Mouse (Mus musculus) mature B cell (primary cell): ENCODE data around the gene Vps13d.

Experiments used
- in situ Hi-C: fragments of 300-500 bp; cut with MboI; formaldehyde crosslinking; loops from 2 replicates; pipeline ENCODE4 v1.14.3; 2019

The Vps13d gene

DNA sequence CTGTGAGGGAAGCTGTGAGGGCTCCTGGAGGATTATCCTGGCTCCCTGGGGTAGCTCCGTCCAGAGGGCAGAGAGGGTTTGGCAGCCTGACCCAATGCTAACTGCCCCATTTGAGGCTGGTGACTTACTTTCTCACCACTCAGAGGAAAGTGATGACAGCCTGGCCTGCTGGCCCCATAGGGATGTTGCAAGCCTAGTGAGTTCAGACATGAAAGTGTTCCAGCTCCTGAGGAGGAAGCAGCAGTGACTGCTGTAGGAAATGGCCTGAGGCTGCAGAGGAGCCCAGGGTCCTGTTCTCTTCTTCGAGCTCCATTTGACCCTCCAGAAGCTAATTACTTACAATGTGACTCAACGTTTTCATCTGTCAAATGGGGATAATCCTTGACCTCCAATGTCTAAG lies 157.8 kb downstream of the Vps13d start:
- in situ Hi-C loops = no loop called here

DNA sequence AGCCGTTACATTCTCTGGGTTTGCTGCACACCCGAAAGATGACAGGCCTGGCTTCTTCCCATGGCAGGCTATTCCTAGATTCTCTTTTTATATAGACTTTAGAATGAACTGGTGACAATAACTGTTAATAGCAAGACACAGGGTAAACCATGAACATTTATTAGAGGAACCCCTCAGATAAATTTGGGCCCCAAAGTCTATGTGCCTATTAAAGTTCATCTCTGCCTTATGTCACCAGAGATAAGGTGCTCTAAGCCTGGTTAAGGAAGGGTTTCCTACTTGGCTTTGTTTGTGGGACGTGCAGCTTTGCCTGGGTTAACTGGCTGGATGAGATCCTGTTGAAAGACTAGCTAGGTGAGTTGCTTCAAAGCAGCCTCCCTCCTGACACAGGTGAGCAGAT lies 159.4 kb downstream of the Vps13d start:
- in situ Hi-C loops = no loop called here

DNA sequence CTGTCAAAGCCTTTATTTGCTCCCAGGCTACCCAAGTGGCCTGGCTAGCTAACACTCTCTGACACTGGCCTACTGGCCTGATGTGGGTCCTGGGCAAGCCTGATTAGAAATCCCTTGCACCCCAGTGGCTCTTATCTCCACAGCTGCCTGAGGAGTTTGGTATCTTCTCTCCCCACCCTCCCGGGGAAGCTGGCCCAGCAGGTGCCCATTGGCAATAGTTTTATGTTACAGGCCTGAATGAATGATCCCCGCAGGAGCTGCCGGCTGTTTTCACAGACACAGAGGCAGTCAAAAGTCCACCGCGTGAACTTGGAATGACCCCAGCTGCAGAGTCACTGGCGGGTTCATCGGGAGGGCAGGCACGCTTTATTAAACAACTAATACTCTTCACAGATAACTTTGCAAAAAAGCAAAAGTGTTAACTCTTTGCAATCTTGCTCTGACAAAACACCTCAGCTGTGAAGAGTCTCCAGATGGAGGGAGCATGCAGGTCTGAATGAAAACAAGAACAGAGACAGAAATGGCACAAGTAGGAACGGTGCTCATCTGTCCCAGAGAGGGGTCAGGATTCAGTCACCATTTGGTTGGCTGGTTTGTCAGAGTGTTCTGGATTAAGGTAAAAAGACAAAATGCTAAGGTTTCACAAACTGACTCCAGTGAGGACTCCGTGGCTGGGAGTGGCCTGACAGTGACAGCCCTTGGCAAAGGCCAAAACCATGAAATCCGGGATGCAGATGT lies 160.1 kb downstream of the Vps13d start:
- in situ Hi-C loops = no loop called here

DNA sequence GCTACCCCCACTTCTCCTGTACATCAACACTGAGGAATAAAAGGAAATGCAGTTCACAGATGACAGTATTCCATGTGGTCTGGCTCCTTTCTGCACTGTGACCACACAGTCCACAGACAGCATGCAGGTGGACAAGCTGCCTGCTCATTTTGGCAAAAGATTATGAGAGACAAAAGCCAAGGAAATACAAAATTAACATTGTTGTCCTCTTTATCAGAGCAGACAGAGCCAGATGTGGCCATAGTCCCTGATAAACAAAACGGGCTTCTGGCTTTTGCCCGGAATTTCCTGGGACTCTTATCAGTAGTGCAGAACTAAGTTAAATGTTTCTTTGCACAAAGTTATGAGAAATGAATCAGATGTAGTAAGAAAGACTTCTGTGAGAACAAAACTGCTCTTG lies 161.4 kb downstream of the Vps13d start:
- in situ Hi-C loops = no loop called here

DNA sequence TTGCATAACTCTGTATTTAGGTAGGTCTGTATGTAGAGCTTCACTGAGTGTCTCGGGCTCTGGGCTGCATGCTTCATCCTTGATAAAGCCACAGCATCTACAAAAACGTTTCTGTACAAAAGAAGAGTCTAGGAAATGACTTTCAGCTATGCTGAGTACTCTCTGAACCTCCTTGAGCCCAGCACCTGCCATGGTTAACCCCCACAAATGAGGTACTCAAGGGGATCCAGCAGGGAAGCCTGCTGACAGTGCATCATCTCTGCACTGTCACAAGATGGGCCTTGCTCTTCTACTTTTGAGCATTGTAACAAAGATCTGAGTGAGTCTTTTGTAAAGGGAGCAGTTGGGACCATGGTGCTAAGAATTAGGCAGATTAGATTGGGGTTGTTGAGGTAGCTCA lies 162.2 kb downstream of the Vps13d start:
- in situ Hi-C loops = no loop called here

DNA sequence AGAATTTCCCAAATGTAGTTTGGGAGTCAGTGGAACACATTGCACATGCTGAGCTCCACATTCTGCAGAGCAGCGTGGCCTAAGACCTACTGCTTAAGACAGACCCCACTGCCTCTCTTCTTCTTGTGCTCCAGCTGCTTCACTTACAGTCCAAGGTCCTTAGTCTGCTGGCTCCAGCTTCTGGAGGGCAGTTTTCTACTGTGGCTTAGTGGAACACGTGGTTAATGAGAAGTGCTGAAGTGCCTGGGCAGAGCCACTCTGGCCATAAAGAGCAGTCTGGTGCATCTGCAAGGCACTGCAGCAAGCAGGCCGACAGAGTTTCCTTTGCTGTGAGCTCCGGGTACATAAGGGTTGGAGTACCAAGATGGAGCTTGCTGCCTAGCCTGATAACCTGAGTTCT lies 163.3 kb downstream of the Vps13d start:
- in situ Hi-C loops = no loop called here

DNA sequence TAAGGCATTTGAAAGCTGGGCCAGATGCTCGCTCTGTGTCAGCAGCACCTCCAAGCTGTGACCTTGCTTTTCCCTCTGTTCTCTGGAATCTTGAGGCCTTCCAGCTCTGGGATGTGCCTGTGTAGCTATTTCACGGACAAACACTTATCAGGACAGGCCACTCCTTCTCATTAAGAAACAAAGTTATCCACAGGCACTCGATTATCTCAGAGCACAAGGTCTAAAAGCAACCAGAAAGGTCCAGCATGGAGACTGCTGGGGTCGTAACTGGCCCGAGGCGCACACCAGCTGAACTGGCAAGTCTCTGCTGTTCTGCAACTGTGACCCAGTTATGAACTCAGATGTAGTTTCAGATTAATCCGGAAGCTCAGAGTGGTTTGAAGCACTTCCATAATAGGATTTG lies 168.4 kb downstream of the Vps13d start:
- in situ Hi-C loops = no loop called here

DNA sequence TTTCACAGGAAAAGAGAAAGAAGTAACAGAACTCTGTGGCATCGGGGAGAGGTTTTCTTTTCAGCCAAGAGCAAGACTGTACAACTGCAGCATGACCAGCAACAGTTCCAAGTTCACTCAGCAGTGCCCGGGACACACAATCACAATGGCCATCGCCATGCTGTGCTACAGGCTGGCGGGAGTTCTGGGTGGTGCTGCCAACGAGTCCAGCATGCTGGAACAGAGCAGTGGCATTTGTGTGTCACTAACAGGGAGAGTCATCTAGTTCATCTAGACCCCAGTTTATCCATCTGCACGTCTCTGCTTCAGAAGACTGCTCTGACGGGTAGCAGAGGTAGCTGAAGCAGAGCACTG lies 169.4 kb downstream of the Vps13d start:
- in situ Hi-C loops = no loop called here

DNA sequence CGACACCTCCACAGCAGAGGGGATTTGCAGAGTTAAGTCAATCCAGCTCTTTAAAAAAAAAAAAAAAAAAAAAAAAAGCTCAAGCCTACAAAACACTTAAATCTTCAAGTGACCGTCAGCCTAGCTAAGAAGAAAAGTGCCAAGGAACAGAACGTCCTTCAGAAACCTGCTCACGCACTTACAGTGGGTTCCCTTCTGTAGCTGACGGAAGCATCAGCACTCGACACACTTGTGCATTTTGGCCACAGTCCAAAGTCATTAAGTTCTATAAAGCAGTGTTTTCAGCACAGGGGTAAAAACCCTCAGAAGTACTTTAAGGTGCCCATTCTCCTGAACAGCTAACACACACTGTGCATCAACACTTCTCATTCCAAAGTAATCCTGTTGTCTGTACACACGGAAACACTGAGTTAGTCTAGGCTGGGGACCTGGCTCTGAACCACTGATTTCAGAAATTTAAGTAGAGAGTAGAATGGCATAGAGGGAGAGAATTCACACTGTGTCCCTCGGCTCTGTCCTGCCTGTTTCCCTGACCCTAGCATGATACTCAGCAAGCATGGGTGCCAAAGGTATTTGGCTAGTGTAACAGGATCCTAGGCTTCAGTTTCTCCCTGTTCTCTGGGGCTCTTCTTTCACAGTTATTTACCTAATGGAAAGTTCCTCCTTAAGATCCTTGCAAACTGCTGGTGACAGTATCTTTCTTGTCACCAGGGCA lies 170.0 kb downstream of the Vps13d start:
- in situ Hi-C loops = no loop called here

DNA sequence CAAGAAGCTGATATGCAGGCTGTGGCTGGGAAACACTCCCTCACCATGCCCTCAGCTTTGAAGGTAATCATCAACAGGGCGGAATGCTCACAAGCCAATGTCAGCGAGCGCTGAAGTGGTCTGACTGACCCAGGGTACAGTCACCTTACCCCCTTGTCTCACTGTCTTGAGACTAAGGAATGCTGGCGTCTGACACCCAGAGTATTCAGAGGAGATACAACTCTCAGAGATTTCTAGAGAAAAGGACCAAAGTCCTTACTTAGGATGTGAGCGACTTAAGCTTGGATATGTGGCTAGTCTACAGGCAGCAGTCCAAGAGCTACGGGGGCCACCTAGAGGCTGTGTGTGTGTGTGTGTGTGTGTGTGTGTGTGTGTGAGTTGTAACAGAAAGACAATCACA lies 170.9 kb downstream of the Vps13d start:
- in situ Hi-C loops = no loop called here

DNA sequence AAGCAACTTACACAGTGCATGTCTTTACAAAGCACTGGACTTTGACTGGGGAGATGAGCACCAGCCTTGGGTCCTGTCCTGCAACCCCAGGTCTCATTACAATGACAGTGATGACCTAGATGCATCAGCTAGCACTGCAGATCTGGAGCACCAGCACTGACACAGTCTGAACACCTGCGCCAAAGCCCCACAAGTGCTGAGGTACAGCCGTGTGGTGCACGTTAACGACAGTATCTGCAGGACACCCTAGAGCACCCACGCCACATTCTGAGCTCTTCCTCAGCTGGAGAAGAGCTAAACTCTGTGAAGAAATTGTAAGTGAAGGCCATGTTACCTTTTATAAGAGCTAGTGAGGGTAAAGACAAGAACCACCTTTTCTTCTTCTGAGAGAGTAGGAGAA lies 172.0 kb downstream of the Vps13d start:
- in situ Hi-C loops = no loop called here

DNA sequence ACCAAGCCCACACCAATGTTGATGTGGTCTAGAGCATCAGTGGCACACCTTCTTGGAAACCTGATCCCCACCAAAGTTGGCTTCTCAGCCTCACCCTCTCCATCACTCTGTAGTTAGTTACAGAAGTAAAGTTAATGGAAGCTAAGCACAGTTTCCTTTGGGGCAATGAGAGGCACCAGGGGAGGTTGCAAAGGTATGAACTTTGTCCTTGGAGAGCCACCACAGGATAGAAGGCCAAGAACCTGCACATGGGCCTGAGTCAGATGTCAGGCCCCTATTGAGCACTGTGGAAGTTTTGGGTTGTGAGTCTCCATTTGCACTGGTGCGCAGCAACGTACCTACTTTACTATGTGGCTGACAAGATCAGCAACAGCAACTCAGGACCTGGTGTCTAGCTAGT lies 172.6 kb downstream of the Vps13d start:
- in situ Hi-C loops = no loop called here

DNA sequence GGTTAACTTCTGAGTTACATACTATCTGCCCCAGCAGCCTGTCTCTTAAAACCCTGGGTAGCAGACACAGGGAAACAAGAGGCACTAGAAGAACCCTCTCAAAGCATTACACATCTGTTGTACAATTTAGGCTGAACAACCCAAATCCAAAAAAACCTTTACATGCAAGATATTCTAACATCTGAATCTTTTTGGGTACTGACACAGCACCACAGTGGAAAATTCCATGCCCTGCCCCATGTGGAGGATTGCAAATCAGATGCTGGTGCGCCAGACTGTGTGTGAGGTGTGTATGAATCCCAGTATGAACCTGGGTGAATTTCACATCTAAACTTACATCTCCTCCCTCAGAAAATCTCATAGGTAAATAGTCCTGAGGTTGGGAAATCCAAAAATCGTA lies 174.4 kb downstream of the Vps13d start:
- in situ Hi-C loops = no loop called here

DNA sequence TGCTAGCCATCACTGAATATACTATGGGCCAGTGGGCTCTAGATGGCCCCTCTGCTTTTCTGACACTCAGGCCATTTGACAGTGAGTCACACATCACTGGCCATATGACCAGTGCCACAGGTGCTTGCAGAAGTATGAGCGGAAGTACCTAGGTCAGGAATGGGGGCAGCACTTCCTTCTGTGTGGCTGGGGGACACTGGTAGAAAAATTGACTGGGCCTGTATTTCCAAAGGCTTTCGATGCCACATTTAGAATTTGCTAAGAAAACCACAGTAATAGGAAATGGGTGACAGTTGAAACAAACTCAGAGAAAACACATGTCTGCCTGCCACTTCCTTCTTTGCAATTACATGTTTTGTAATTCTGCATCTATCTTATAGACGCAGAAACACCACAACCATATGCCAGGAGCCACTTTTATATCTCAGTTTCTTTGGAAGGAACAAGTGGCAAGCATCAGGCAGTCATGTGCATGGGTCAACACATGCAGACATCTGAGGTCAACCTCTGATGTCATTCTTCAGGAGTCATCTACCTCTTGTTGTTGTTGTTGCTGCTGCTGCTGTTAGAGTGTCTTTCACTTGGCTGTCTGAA lies 175.6 kb downstream of the Vps13d start:
- in situ Hi-C loops = no loop called here

DNA sequence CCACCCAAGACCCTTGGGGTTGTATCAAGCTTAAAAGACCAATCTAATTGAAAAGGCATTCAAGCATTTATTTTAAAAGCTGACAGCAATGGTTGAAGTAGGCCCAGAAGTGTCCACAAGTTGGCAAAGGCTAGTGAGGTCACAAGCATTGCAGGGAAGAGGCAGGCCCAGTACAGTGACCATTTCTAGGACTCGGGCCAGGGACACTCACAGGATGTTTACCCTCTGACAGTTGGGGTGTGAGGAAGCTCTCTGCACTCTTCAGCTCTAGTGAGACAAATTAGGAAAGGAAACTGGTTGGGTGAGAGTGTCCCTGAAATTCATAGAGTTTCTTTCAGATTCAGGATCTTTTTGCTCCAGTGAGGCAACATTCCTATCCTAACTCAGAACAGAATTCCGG lies 177.1 kb downstream of the Vps13d start:
- in situ Hi-C loops = no loop called here

DNA sequence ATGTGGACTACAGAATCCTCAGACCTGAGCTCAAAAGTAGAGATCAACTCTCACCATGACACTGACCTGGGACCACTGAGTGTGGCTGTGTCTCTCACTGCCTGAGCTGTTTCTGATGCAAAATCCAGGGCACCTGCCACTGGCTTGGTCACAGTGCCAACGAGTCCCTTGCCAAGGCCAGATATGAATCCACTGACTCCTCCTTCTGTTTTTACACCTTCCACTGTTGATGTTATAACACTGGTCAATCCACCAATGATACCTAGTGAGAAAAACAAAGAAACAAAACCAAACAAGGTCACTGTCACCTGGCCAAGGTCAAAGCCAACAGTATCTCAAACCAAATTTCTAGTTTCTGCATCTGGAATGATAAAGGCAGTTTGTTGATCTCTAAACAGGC lies 178.1 kb downstream of the Vps13d start:
- in situ Hi-C loops = no loop called here

DNA sequence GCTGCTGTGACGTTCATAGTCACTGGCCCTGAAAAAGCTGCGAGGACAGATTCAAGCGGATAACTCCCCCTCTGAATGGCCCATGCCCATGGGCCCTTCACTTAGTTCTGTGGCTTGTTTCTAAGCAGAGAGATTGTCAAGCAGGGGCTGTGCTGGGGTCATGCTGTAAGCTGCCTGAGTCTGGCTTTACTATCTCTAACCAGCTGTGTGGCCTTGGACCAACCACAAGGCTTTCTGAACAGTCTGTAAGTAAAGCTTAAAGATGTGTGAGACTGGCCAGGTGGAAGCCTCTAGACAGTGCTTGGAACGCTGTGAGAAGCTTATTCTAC lies 180.2 kb downstream of the Vps13d start:
- in situ Hi-C loops = no loop called here

DNA sequence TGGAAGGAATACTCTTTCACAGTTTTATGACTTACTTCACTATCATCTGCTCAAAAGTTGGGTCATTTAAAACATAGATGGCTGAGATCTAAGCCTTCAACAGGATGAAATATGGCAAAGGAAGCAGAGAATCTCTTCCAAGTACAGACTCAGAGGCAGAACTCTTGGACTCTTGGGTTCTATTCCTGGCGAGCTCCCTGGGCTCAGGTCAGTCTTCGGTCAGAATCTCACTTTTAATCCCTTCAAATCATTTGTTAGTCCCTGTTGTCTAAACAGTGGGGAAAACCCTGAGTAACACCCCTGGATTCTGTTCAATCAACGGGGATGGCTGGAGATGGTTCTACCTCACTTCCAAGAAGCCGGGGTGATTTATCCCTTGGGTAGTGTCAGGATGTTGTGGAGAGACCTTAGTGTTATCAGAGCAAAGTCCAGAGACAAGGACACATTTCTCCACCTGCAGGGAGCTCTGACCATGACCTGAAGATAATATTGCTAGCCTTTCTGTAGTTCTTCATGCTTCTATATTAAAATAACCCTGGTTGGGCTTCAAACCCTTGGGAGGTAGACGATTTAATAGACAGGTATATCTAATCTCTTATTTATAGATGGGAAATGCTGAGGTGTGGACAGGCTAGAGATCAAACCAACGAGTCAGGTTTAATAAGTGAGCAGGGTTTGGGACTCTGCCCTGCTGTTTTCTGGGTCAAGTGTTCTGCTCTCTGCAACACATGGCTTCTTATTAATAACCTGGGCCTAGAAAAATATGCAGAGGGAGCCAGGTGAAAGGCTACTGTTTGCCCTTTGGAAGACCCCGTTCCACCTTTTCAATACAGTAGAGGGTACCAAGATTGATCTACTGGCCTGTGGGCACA lies 180.8 kb downstream of the Vps13d start:
- in situ Hi-C loops = no loop called here

DNA sequence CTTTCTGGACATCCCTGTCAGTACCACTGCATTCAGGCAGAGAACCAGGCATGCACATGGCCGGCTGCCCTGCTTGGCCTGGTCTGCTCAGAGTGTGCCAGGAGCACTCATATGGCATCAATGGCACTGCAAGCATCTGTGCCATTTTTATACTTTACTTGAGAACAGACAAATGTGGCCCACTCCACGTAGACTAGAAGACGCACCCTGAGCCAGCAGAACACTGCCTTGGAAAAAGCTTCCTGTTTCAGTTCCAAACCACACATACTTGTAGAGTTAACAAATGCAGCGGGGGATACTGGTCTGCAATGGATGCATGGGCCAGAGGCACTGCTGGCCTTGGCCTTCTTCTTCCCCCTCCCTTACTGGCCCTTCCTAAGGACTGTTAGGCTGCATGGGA lies 181.6 kb downstream of the Vps13d start:
- in situ Hi-C loops = no loop called here

DNA sequence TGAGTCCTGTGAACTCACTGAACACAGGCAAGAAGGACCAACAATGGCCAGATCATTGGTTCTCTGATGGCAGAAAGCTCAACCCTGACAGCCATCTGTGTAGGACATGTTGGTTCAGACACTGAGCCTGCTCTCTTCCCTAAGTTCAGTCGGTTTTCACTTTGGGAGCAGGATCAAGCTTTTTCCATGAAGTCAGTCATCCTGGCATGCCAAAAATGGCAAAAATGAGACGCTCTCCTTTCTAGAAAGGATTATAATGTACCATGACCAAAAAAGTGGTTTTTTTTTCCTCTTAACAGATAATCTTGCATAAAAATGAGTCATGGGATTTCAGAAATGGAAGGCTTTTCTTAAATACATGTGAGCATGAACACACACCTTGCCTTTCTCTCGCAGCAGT lies 183.6 kb downstream of the Vps13d start:
- in situ Hi-C loops = no loop called here

DNA sequence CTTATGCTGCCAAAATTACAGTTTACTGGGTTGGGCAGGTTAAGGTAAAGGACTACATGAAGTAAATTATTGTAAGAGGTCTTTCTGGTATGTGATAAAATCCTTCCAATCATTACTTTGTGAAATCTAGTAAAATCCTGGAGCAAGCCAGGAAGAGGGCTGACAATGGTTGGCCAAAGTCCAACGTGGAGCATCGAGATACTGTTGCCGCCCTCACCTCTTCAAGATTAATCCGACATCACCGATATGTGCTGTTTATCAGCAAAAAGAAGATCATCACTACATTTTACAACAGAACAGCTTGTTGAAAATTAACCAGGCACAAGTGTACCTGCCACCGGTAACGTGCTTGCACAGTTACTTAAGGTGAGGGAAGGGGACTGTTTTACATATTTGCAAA lies 184.9 kb downstream of the Vps13d start:
- in situ Hi-C loops = no loop called here

DNA sequence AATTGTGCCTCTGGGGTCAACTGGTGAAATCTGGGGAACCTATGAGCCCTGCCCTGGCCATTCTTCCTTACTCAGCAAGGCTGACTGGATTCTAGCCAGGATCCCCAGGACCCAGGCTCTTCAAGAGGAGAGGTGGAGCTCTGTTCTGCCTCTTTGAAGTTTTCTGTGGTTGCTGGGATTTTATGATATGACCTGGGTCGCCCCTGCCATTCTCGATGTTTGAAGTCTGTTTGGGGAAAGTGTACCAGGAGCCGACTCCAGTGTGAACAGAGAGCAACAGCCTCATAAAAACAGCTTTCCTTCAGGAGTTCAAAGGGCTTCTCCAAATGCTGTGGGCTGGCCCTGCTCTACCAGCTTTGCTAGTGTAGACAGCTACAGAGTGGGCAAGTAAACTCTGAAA lies 185.4 kb downstream of the Vps13d start:
- in situ Hi-C loops = no loop called here
